Mouse (Mus musculus) kidney, embryonic 14.5 days (tissue): ENCODE data around the gene Art3. TPM values are rescaled to one million over a fixed set of nuclear protein-coding genes. Genes with fewer than 3 reads are reported as not detected.

Experiments used
- ATAC-seq: fragments of 200-750 bp; cut with Nextera tagmentation; 2 replicates; pipeline ENCODE4 v1.8.0; 2017; ENCODE audit warnings: moderate number of reproducible peaks, mild to moderate bottlenecking, moderate TSS enrichment, moderate library complexity; ENCODE audit not compliant: low FRiP score, low TSS enrichment
- H3K27ac ChIP-seq: fragments of 300-500 bp; sonication (generic); 2 replicates; pipeline ENCODE4 v1.5.1; 2014; ENCODE audit warnings: low read depth, mild to moderate bottlenecking, low read length, moderate library complexity, mixed read lengths
- H3K27me3 ChIP-seq: fragments of 300-500 bp; sonication (generic); 2 replicates; pipeline ENCODE4 v1.6.1; 2014; ENCODE audit warnings: mild to moderate bottlenecking, low read length; ENCODE audit not compliant: control insufficient read depth, insufficient read depth
- H3K36me3 ChIP-seq: fragments of 300-500 bp; sonication (generic); 2 replicates; pipeline ENCODE4 v1.6.1; 2014; ENCODE audit warnings: low read length, mixed read lengths; ENCODE audit not compliant: control insufficient read depth, insufficient read depth
- H3K4me1 ChIP-seq: fragments of 300-500 bp; sonication (generic); 2 replicates; pipeline ENCODE4 v1.6.1; 2014; ENCODE audit warnings: low read length, mixed read lengths; ENCODE audit not compliant: control insufficient read depth, insufficient read depth
- H3K4me2 ChIP-seq: fragments of 300-500 bp; sonication (generic); replicated peaks from 2 replicates; pipeline ENCODE4 v1.6.1; 2014; ENCODE audit warnings: low read depth, mild to moderate bottlenecking, low read length
- H3K4me3 ChIP-seq: fragments of 300-500 bp; sonication (generic); 2 replicates; pipeline ENCODE4 v1.5.1; 2014; ENCODE audit warnings: mild to moderate bottlenecking, low read length
- H3K9ac ChIP-seq: fragments of 300-500 bp; sonication (generic); 2 replicates; pipeline ENCODE4 v1.6.1; 2014; ENCODE audit warnings: low read depth, mild to moderate bottlenecking, low read length, moderate library complexity
- H3K9me3 ChIP-seq: fragments of 300-500 bp; sonication (generic); 2 replicates; pipeline ENCODE4 v1.6.1; 2016; ENCODE audit warnings: low read length; ENCODE audit not compliant: control insufficient read depth
- WGBS: fragments of 180-500 bp; shearing (Covaris S2); extraction: QIAGEN DNeasy Blood & Tissue Kit; methylation state at CpG from one replicate; pipeline ENCODE4 v1.1.7; 2014; 5-methylcytosine and 5-hydroxymethylcytosine counted together
- polyA plus RNA-seq: library from polyadenylated mRNA; unstranded; fragments of >200 nt; fragmentation: Nextera tagmentation; extraction: Ambion mirVana; gene quantifications from 2 replicates; pipeline ENCODE4 v1.2.1, GENCODE M21; 2014

Gene Art3
- polyA plus RNA-seq, 1 experiment from 2014 or later = 1.7 TPM

DNA sequence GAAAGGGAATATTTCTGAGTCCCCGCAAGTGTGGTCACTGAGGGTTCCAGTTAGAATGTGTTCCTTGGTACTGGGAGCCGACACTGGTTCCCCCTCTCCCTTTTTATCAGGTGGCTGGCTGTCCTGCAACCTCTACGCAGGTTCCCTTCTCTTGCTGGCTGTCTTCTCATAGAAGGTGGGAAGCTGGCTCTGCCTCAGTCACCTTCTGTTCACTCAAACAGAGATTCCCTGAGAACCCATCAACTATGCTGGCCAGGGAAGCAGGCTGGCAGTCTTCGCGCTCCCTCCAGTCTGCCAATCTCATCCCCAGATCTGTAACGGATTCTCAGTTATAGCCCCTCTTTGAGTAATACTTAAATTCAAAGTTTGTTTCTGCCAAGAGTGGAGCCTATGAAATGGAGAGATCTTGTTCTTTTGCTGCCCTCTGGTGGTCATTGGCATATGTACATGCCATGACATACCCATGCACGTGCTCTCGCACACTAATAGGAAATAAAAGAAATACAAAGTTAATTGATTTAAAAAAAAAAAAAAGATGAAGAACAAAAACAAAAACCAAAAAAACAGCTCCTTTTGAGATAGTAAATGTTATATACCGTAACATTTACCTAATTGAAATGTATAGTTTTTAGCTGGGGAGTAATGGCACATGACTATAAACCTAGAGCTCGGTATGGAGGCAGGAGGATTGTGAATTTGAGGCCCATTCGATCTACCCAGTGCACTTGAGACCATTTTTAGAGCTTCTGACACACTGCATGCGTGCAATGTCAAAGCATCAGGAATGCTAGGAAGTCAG is 50.1 kb downstream of the Art3 start:
- Histone ChIP-seq H3K36me3 (no peaks in the 10 kb centered on the region), H3K4me3 (no peak overlapping the region), H3K27ac (no peak overlapping the region), H3K4me1 (no peaks in the 10 kb centered on the region), H3K9me3 (no peaks in the 10 kb centered on the region), H3K27me3 (no peaks in the 10 kb centered on the region), H3K4me2 (no peak overlapping the region), H3K9ac (no peak overlapping the region)
- 33% methylated on average over 12 of the region's 12 CpGs for WGBS
- peak; percentile 80; the same call in 1 of the 2 replicates for ATAC-seq

DNA sequence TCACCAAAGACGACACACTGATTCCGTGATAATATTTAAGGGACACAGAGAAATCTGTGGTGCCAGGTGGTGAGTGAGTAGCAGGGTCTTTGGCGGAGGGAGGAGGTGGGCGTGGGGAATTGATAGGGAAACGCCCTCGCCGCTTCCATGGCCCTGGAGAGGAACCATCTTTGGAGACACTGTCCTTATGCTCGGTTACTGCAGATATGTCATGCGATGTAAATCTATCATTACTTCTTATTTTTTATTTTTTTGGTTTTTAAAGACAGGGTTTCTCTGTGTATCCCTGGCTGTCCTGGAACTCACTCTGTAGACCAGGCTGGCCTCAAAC is 50.7 kb downstream of the Art3 start:
- no peak overlapping the region for H3K9ac ChIP-seq
- H3K4me3 ChIP-seq = no peak overlapping the region
- no peak for ATAC-seq
- no peak overlapping the region for H3K4me2 ChIP-seq
- no peaks in the 10 kb centered on the region for H3K4me1 ChIP-seq
- H3K27ac ChIP-seq = no peak overlapping the region
- no peaks in the 10 kb centered on the region for H3K36me3 ChIP-seq
- no peaks in the 10 kb centered on the region for H3K27me3 ChIP-seq
- WGBS = 68% methylated on average over 9 of the region's 9 CpGs
- no peaks in the 10 kb centered on the region for H3K9me3 ChIP-seq

DNA sequence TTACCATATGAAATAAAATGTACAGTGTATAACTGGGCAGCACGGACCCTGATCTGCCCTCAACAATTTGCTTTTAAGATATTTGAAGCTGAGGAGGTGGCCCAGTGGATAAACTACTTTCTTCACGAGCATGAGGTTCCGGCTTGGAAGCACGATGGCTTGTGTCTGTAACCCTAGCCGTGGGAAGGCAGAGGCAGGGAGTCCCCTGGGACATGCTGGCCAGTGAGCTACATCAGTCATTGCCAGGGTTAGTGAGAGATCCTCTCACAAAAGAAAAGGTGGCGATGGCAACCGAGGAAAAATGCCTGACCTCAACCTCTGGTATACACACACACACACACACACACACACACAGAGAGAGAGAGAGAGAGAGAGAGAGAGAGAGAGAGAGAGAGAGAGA is 52.1 kb downstream of the Art3 start:
- Histone ChIP-seq H3K4me1 (no peaks in the 10 kb centered on the region), H3K9me3 (no peaks in the 10 kb centered on the region), H3K27me3 (no peaks in the 10 kb centered on the region), H3K4me2 (no peak overlapping the region), H3K27ac (no peak overlapping the region), H3K36me3 (no peaks in the 10 kb centered on the region), H3K9ac (no peak overlapping the region), H3K4me3 (no peak overlapping the region)
- ATAC-seq = no peak
- WGBS = 20% methylated on average over 7 of the region's 7 CpGs

DNA sequence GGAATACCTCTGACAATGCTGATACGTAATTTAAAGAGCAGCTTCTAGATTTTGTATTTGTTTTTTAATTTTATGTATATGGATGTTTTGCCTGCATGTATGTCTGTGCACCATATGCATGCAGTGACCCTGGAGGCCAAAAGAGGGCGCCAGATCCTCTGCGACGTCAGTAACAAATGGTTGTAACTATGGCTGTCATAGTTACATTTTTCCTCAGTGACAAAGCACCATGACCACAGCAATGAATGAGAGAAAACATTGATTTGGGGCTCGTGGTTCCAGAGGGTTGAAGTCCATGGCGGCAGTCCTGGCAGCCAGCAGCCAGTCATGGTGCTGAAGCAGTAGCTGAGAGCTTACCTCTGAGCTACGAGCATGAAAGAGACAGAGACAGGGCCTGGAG is 53.2 kb downstream of the Art3 start:
- Histone ChIP-seq H3K4me1 (no peaks in the 10 kb centered on the region), H3K4me3 (no peak overlapping the region), H3K4me2 (no peak overlapping the region), H3K36me3 (no peaks in the 10 kb centered on the region), H3K9me3 (no peaks in the 10 kb centered on the region), H3K9ac (no peak overlapping the region), H3K27me3 (peaks cover under 1% of the 10 kb centered on the region; the same call in 1 of the 2 replicates), H3K27ac (no peak overlapping the region)
- 57% methylated on average over 7 of the region's 7 CpGs for WGBS
- no peak for ATAC-seq

DNA sequence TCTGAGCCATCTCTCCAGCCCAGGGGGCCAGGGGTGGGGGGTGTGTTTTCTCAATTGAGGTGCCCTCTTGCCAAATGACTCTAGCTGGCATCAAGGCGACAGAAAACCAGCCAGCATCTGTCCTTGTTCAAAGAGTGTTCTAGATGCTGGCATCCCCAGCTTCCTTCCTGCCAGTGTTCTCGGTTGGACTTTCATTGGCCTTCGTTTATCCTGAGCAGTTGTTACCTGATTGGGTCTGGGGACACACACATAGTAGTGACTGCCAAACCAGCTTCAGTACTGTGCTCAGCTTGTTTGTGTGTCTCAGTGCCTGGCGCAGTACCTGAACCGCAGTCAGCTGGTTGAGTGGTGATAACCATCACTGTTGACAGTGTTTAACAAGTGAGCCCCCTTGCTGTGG is 54.5 kb downstream of the Art3 start:
- Histone ChIP-seq H3K9ac (no peak overlapping the region), H3K36me3 (no peaks in the 10 kb centered on the region), H3K4me1 (no peaks in the 10 kb centered on the region), H3K4me3 (no peak overlapping the region), H3K4me2 (no peak overlapping the region), H3K27me3 (peaks cover 8% of the 10 kb centered on the region), H3K9me3 (no peaks in the 10 kb centered on the region), H3K27ac (no peak overlapping the region)
- ATAC-seq = no peak
- 81% methylated on average over 5 of the region's 5 CpGs for WGBS

DNA sequence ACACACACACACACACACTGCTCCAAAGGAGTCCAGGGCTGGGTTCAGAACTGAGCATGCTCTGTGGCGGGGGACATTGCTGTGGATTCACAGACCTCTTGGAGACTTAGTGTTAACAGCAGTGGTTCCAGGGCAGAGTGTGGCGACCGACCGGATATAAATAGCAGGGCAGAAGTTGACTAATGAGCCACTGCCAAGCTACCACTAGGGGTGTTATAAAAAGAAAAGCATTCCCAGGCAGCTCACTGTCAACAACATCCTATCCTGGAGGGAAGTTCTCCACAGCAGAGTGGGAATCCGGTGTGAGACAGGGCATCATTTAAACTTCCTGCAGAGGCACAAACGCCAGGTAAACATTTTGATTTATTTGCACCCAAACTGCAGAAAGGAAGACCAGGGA is 55.0 kb downstream of the Art3 start:
- no peak overlapping the region for H3K4me2 ChIP-seq
- H3K27me3 ChIP-seq = peaks cover 14% of the 10 kb centered on the region
- H3K4me3 ChIP-seq = no peak overlapping the region
- no peaks in the 10 kb centered on the region for H3K4me1 ChIP-seq
- H3K9me3 ChIP-seq = no peaks in the 10 kb centered on the region
- no peak overlapping the region for H3K9ac ChIP-seq
- WGBS = 28% methylated on average over 6 of the region's 6 CpGs
- no peaks in the 10 kb centered on the region for H3K36me3 ChIP-seq
- H3K27ac ChIP-seq = no peak overlapping the region
- ATAC-seq = no peak

DNA sequence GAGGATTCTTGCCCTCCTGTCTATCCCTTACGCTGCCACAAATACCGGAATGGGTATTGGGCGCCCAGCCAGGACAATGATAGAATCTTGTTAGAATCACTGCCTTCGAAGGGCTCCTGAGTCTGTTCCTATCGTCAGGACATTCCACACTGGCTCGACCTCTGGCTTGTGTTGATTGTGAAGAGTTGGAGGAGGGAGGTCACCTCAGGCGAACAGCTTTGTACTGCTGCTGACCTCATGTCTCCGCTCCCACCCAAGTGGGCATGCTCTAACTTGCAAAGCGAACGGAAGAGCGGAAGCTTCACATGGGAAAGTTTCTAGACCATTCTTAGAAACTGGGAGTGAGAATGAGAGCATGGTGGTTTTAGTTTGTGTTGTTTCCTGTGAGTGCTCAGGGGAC is 55.8 kb downstream of the Art3 start:
- no peak for ATAC-seq
- 60% methylated on average over 11 of the region's 11 CpGs for WGBS

DNA sequence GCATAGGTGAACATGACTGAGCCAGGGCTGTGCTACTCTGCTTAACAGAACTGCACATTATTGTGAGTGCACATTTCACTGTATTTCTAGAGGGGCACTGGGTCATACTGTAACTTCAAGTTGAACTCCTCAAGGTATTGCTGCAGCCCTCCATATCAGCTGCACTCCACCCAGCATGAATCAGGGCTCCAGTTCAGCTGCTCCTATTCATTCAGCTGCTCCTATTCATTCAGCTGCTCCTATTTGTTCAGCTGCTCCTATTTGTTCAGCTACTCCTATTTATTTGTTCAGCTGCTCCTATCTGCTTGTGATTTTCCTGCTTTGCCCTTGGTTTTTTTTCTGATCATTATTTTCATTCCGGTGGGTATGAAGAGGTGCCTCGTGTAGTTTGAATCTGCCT is 58.4 kb downstream of the Art3 start:
- Histone ChIP-seq H3K4me3 (no peak overlapping the region), H3K36me3 (no peaks in the 10 kb centered on the region), H3K9me3 (no peaks in the 10 kb centered on the region), H3K27me3 (peaks cover 32% of the 10 kb centered on the region), H3K4me1 (no peaks in the 10 kb centered on the region), H3K27ac (no peak overlapping the region), H3K4me2 (no peak overlapping the region), H3K9ac (no peak overlapping the region)
- ATAC-seq = no peak
- 80% methylated on average over 2 of the region's 2 CpGs for WGBS

More for the DNA sequence above, 55.8 kb downstream of the Art3 start:
- Histone ChIP-seq H3K36me3 (no peaks in the 10 kb centered on the region), H3K27me3 (peaks cover 17% of the 10 kb centered on the region), H3K4me3 (no peak overlapping the region), H3K4me1 (no peaks in the 10 kb centered on the region), H3K9me3 (no peaks in the 10 kb centered on the region), H3K9ac (no peak overlapping the region), H3K27ac (no peak overlapping the region), H3K4me2 (no peak overlapping the region)

DNA sequence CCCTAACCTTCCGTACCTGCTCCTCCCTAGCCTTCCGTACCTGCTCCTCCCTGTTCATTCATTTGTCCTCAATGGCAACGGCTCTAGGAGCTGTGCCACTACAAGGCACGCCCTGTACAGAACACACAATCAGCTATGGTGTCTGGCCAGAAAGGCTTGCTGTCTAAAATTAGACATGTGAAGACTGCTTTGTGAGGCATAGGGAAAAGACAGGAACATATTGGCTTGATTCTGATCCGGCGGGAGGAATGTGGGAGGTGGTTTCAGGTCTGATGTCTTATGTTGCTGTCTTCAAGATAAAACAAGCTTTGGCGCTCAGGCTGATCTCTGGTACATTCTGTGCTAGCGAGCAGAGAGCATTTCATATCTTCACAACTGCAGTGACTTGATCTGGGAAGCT is 59.0 kb downstream of the Art3 start:
- Histone ChIP-seq H3K27ac (no peak overlapping the region), H3K36me3 (no peaks in the 10 kb centered on the region), H3K9ac (no peak overlapping the region), H3K27me3 (peaks cover 32% of the 10 kb centered on the region), H3K4me3 (no peak overlapping the region), H3K4me2 (no peak overlapping the region), H3K9me3 (no peaks in the 10 kb centered on the region), H3K4me1 (no peaks in the 10 kb centered on the region)
- WGBS = 77% methylated on average over 8 of the region's 8 CpGs
- ATAC-seq = no peak
